Mouse (Mus musculus) midbrain, embryonic 16.5 days (tissue): ENCODE results near the gene 1700023F06Rik. TPM values are rescaled to one million over a fixed set of nuclear protein-coding genes. Genes with fewer than 3 reads are reported as not detected.

Experiments
- ATAC-seq: fragments of 200-750 bp; cut with Nextera tagmentation; 2 replicates; pipeline ENCODE4 v1.8.0; 2017; ENCODE audit warnings: moderate TSS enrichment
- H3K27ac ChIP-seq: fragments of 300-500 bp; sonication (generic); 2 replicates; pipeline ENCODE4 v1.5.1; 2014; ENCODE audit warnings: mild to moderate bottlenecking, low read length, mixed read lengths
- H3K27me3 ChIP-seq: fragments of 300-500 bp; sonication (generic); 2 replicates; pipeline ENCODE4 v1.6.1; 2014; ENCODE audit warnings: low read depth, low read length, mixed read lengths; ENCODE audit not compliant: control insufficient read depth, insufficient read depth
- H3K36me3 ChIP-seq: fragments of 300-500 bp; sonication (generic); 2 replicates; pipeline ENCODE4 v1.6.1; 2014; ENCODE audit warnings: mild to moderate bottlenecking, low read length, moderate library complexity, mixed read lengths; ENCODE audit not compliant: control insufficient read depth, insufficient read depth
- H3K4me1 ChIP-seq: fragments of 300-500 bp; sonication (generic); 2 replicates; pipeline ENCODE4 v1.6.1; 2014; ENCODE audit warnings: mild to moderate bottlenecking, low read length, mixed read lengths; ENCODE audit not compliant: control insufficient read depth, insufficient read depth
- H3K4me2 ChIP-seq: fragments of 300-500 bp; sonication (generic); 2 replicates; pipeline ENCODE4 v1.6.1; 2014; ENCODE audit warnings: mild to moderate bottlenecking, low read length, mixed read lengths
- H3K4me3 ChIP-seq: fragments of 300-500 bp; sonication (generic); 2 replicates; pipeline ENCODE4 v1.5.1; 2014; ENCODE audit warnings: low read depth, mild to moderate bottlenecking, low read length, moderate library complexity, mixed read lengths
- H3K9ac ChIP-seq: fragments of 300-500 bp; sonication (generic); 2 replicates; pipeline ENCODE4 v1.6.1; 2014; ENCODE audit warnings: low read depth, low read length, mixed read lengths
- H3K9me3 ChIP-seq: fragments of 300-500 bp; sonication (generic); replicated peaks from 2 replicates; pipeline ENCODE4 v1.6.1; 2014; ENCODE audit warnings: mild to moderate bottlenecking, low read length, mixed read lengths; ENCODE audit not compliant: control insufficient read depth, poor library complexity, severe bottlenecking
- WGBS: fragments of 180-500 bp; shearing (Covaris S2); extraction: QIAGEN DNeasy Blood & Tissue Kit; methylation state at CpG from one replicate; pipeline ENCODE4 v1.1.7; 2014; 5-methylcytosine and 5-hydroxymethylcytosine counted together
- polyA plus RNA-seq: library from polyadenylated mRNA; unstranded; fragments of >200 nt; fragmentation: Nextera tagmentation; extraction: Ambion mirVana; gene quantifications from 2 replicates; pipeline ENCODE4 v1.2.1, GENCODE M21; 2015

Gene 1700023F06Rik
- polyA plus RNA-seq, 1 experiment from 2014 or later: 2.3 TPM

- Histone ChIP-seq H3K9ac (peak overlapping the region; percentile 86), H3K4me1 (peaks cover 32% of the 10 kb centered on the region), H3K9me3 (no peaks in the 10 kb centered on the region), H3K36me3 (no peaks in the 10 kb centered on the region), H3K27me3 (no peaks in the 10 kb centered on the region), H3K4me3 (peak overlapping the region; percentile 73), H3K4me2 (peak overlapping the region; percentile 76), H3K27ac (peak overlapping the region; percentile 71)
- peak; percentile 3; the same call in 1 of the 2 replicates for ATAC-seq
- 49% methylated on average over 3 of the region's 3 CpGs for WGBS
These were observed 38.3 kb downstream of the 1700023F06Rik start for GRCm38 (mm10) chr11:103170111-103170493.

- ATAC-seq: no peak
- WGBS: 89% methylated on average over 5 of the region's 5 CpGs
- no peaks in the 10 kb centered on the region for H3K9me3 ChIP-seq
- no peaks in the 10 kb centered on the region for H3K36me3 ChIP-seq
- peak overlapping the region; percentile 71; the same call in 1 of the 2 replicates for H3K27ac ChIP-seq
- H3K4me1 ChIP-seq: peaks cover 32% of the 10 kb centered on the region
- peak overlapping the region; percentile 73 for H3K4me3 ChIP-seq
- peak overlapping the region; percentile 76 for H3K4me2 ChIP-seq
- H3K9ac ChIP-seq: peak overlapping the region; percentile 86
- no peaks in the 10 kb centered on the region for H3K27me3 ChIP-seq
These were observed 38.7 kb downstream of the 1700023F06Rik start for GRCm38 (mm10) chr11:103169664-103170063.

- Histone ChIP-seq H3K4me2 (peak overlapping the region; percentile 76; the same call in 1 of the 2 replicates), H3K4me3 (no peak overlapping the region), H3K9me3 (no peaks in the 10 kb centered on the region), H3K27me3 (no peaks in the 10 kb centered on the region), H3K36me3 (no peaks in the 10 kb centered on the region), H3K4me1 (peaks cover 30% of the 10 kb centered on the region), H3K9ac (no peak overlapping the region), H3K27ac (peak overlapping the region; percentile 23; the same call in 1 of the 2 replicates)
- WGBS: 28% methylated on average over 9 of the region's 9 CpGs
- no peak for ATAC-seq
These were observed 39.5 kb downstream of the 1700023F06Rik start for GRCm38 (mm10) chr11:103168690-103169390.

- 37% methylated on average over 10 of the region's 10 CpGs for WGBS
These were observed 44.0 kb downstream of the 1700023F06Rik start for GRCm38 (mm10) chr11:103164391-103164790.

GRCm38 (mm10) chr11:103162132-103162531 lies 46.2 kb downstream of the 1700023F06Rik start:
- no peaks in the 10 kb centered on the region for H3K36me3 ChIP-seq
- no peak overlapping the region for H3K27ac ChIP-seq
- WGBS: 92% methylated on average over 5 of the region's 5 CpGs
- H3K9me3 ChIP-seq: no peaks in the 10 kb centered on the region
- ATAC-seq: no peak
- no peak overlapping the region for H3K4me3 ChIP-seq
- H3K9ac ChIP-seq: no peak overlapping the region
- no peaks in the 10 kb centered on the region for H3K27me3 ChIP-seq
- H3K4me1 ChIP-seq: peaks cover 7% of the 10 kb centered on the region; the same call in 1 of the 2 replicates
- H3K4me2 ChIP-seq: no peak overlapping the region

More at GRCm38 (mm10) chr11:103164391-103164790, 44.0 kb downstream of the 1700023F06Rik start:
- H3K27me3 ChIP-seq: no peaks in the 10 kb centered on the region
- no peak overlapping the region for H3K9ac ChIP-seq
- H3K4me1 ChIP-seq: peaks cover 5% of the 10 kb centered on the region
- no peak overlapping the region for H3K4me3 ChIP-seq
- ATAC-seq: no peak
- no peaks in the 10 kb centered on the region for H3K9me3 ChIP-seq
- H3K4me2 ChIP-seq: no peak overlapping the region
- no peaks in the 10 kb centered on the region for H3K36me3 ChIP-seq
- H3K27ac ChIP-seq: no peak overlapping the region

GRCm38 (mm10) chr11:103161449-103161848 lies 46.9 kb downstream of the 1700023F06Rik start:
- H3K4me3 ChIP-seq: no peak overlapping the region
- no peaks in the 10 kb centered on the region for H3K27me3 ChIP-seq
- H3K9me3 ChIP-seq: no peaks in the 10 kb centered on the region
- peaks cover 7% of the 10 kb centered on the region; the same call in 1 of the 2 replicates for H3K4me1 ChIP-seq
- 76% methylated on average over 7 of the region's 7 CpGs for WGBS
- no peak for ATAC-seq
- H3K4me2 ChIP-seq: no peak overlapping the region
- H3K9ac ChIP-seq: no peak overlapping the region
- no peaks in the 10 kb centered on the region for H3K36me3 ChIP-seq
- H3K27ac ChIP-seq: no peak overlapping the region

GRCm38 (mm10) chr11:103160738-103161137 lies 47.6 kb downstream of the 1700023F06Rik start:
- 91% methylated on average over 11 of the region's 11 CpGs for WGBS
- Histone ChIP-seq H3K9ac (no peak overlapping the region), H3K9me3 (no peaks in the 10 kb centered on the region), H3K4me2 (no peak overlapping the region), H3K4me1 (peaks cover 7% of the 10 kb centered on the region; the same call in 1 of the 2 replicates), H3K4me3 (no peak overlapping the region), H3K27ac (no peak overlapping the region), H3K36me3 (no peaks in the 10 kb centered on the region), H3K27me3 (no peaks in the 10 kb centered on the region)
- no peak for ATAC-seq

GRCm38 (mm10) chr11:103158621-103159478 lies 49.5 kb downstream of the 1700023F06Rik start:
- no peaks in the 10 kb centered on the region for H3K36me3 ChIP-seq
- no peak overlapping the region for H3K27ac ChIP-seq
- WGBS: under 1% methylated on average over 25 of the region's 25 CpGs
- no peaks in the 10 kb centered on the region for H3K27me3 ChIP-seq
- ATAC-seq: peak; percentile 88
- no peak overlapping the region for H3K9ac ChIP-seq
- peak overlapping the region; percentile 48 for H3K4me2 ChIP-seq
- H3K4me1 ChIP-seq: peaks cover 7% of the 10 kb centered on the region; the same call in 1 of the 2 replicates
- peak overlapping the region; percentile 17 for H3K4me3 ChIP-seq
- H3K9me3 ChIP-seq: no peaks in the 10 kb centered on the region
